Mouse (Mus musculus) stomach, embryonic 14.5 days (tissue): ENCODE data around the gene Tnrc18. TPM values are rescaled to one million over a fixed set of nuclear protein-coding genes. Genes with fewer than 3 reads are reported as not detected.
A peak's percentile ranks its signal among the peaks of the same experiment; 100 is the strongest.

Source experiments
- ATAC-seq: fragments of 200-750 bp; cut with Nextera tagmentation; 2 replicates; pipeline ENCODE4 v1.8.0; 2017; ENCODE audit warnings: low read depth, moderate TSS enrichment; ENCODE audit not compliant: insufficient number of reproducible peaks, insufficient read depth, low FRiP score
- H3K27ac ChIP-seq: fragments of 300-500 bp; sonication (generic); 2 replicates; pipeline ENCODE4 v1.5.1; 2014; ENCODE audit warnings: mild to moderate bottlenecking, low read length, moderate library complexity, mixed read lengths
- H3K27me3 ChIP-seq: fragments of 300-500 bp; sonication (generic); 2 replicates; pipeline ENCODE4 v1.6.1; 2014; ENCODE audit warnings: low read length, control low read depth, mixed read lengths; ENCODE audit not compliant: control insufficient read depth, insufficient read depth
- H3K36me3 ChIP-seq: fragments of 300-500 bp; sonication (generic); 2 replicates; pipeline ENCODE4 v1.6.1; 2014; ENCODE audit warnings: mild to moderate bottlenecking, control low read depth, low read length, moderate library complexity, mixed read lengths; ENCODE audit not compliant: control insufficient read depth, insufficient read depth
- H3K4me1 ChIP-seq: fragments of 300-500 bp; sonication (generic); 2 replicates; pipeline ENCODE4 v1.6.1; 2014; ENCODE audit warnings: low read length, control low read depth, mixed read lengths; ENCODE audit not compliant: control insufficient read depth, insufficient read depth
- H3K4me2 ChIP-seq: fragments of 300-500 bp; sonication (generic); replicated peaks from 2 replicates; pipeline ENCODE4 v1.6.1; 2014; ENCODE audit warnings: low read depth, low read length, control low read depth
- H3K4me3 ChIP-seq: fragments of 300-500 bp; sonication (generic); 2 replicates; pipeline ENCODE4 v1.5.1; 2014; ENCODE audit warnings: low read depth, low read length, control low read depth
- H3K9ac ChIP-seq: fragments of 300-500 bp; sonication (generic); replicated peaks from 2 replicates; pipeline ENCODE4 v1.6.1; 2014; ENCODE audit warnings: low read depth, mild to moderate bottlenecking, control low read depth, low read length, moderate library complexity, mixed read lengths
- H3K9me3 ChIP-seq: fragments of 300-500 bp; sonication (generic); 2 replicates; pipeline ENCODE4 v1.6.1; 2016; ENCODE audit warnings: low read depth, low read length, control low read depth; ENCODE audit not compliant: control insufficient read depth
- WGBS: fragments of 180-500 bp; shearing (Covaris S2); extraction: QIAGEN DNeasy Blood & Tissue Kit; methylation state at CpG from one replicate; pipeline ENCODE4 v1.1.7; 2014; 5-methylcytosine and 5-hydroxymethylcytosine counted together
- polyA plus RNA-seq: library from polyadenylated mRNA; unstranded; fragments of >200 nt; fragmentation: Nextera tagmentation; extraction: Ambion mirVana; gene quantifications from 2 replicates; pipeline ENCODE4 v1.2.1, GENCODE M21; 2014

Gene Tnrc18
- polyA plus RNA-seq, 1 experiment from 2014 or later = 36.0 TPM

DNA sequence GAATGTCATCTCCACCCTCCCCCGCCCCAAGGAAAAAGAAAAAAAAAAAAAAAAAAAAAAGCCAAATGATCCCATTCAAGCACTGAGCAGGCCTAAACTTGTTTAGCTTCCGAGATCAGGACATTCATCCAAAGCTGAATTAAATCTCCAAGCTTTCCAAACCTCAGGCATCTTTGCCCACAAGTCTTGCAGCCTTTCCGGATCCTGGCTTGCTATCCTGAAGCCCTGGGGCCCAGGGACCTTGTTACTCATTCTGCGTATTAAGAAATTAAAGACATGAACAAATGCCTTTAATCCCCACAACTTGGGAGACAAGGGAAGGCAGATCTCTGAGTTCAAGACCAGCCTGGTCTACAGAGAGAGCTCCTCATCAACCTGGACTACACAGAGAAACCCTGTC, 20.5 kb downstream of the Tnrc18 start:
- no peaks in the 10 kb centered on the region for H3K9me3 ChIP-seq
- no peak overlapping the region for H3K27ac ChIP-seq
- 0 out of 2 replicates have a peak, but pooled peaks cover 7% of the 10 kb centered on the region for H3K4me1 ChIP-seq
- H3K4me3 ChIP-seq = no peak overlapping the region
- peaks cover 7% of the 10 kb centered on the region for H3K36me3 ChIP-seq
- no peak for ATAC-seq
- no peaks in the 10 kb centered on the region for H3K27me3 ChIP-seq
- no peak overlapping the region for H3K9ac ChIP-seq
- 78% methylated on average over 4 of the region's 4 CpGs for WGBS
- H3K4me2 ChIP-seq = no peak overlapping the region

DNA sequence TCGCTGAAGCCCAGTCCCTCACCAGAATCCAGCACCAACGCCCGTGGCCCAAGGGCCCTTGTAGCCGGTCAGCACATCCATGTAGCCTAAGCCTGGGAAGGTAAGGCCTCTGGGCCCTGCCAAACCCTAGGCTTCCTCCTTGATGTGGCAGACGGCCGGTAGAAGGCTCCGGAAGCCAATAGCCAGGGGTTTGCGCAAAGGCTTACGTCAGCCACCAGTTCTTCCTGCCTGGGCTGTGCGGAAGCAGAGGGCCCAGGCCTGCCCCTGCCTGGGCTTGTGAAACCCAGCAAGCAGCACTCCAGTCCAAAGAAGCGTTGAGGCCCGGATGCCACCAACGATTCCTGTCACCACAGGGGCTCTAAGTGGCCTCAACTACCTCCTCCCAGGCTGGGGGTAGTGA, 22.9 kb downstream of the Tnrc18 start:
- 0 out of 2 replicates have a peak, but pooled peaks cover 3% of the 10 kb centered on the region for H3K4me1 ChIP-seq
- no peak overlapping the region for H3K9ac ChIP-seq
- no peak for ATAC-seq

DNA sequence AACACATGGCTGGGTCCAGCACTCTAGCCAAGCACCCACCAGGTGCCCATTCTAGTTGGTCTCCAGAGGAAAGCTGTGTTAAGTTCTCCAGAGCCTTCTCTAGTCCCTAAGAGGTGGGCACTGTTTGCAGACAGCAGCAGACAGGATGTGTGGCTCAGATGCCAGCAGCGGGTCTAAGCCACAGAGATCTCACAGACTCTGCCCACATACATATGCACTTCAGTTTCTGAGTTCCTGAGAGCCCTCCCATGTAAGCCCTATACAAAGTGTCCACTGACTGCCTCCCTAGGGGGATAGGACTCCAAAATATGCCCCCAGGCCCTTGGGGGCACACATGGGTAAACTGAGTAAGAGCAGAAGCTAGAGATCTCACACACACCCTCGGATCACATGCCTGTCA, 23.3 kb downstream of the Tnrc18 start:
- no peaks in the 10 kb centered on the region for H3K9me3 ChIP-seq
- H3K9ac ChIP-seq = no peak overlapping the region
- no peaks in the 10 kb centered on the region for H3K27me3 ChIP-seq
- ATAC-seq = no peak
- no peak overlapping the region for H3K4me3 ChIP-seq
- WGBS = 82% methylated on average over 2 of the region's 2 CpGs
- H3K4me1 ChIP-seq = 0 out of 2 replicates have a peak, but pooled peaks cover 3% of the 10 kb centered on the region
- H3K27ac ChIP-seq = no peak overlapping the region
- peaks cover 14% of the 10 kb centered on the region for H3K36me3 ChIP-seq
- H3K4me2 ChIP-seq = no peak overlapping the region

More for the DNA sequence above, 22.9 kb downstream of the Tnrc18 start:
- no peak overlapping the region for H3K4me2 ChIP-seq
- WGBS = 88% methylated on average over 13 of the region's 13 CpGs
- H3K27ac ChIP-seq = no peak overlapping the region
- no peak overlapping the region for H3K4me3 ChIP-seq
- H3K36me3 ChIP-seq = peaks cover 11% of the 10 kb centered on the region
- no peaks in the 10 kb centered on the region for H3K27me3 ChIP-seq
- no peaks in the 10 kb centered on the region for H3K9me3 ChIP-seq

DNA sequence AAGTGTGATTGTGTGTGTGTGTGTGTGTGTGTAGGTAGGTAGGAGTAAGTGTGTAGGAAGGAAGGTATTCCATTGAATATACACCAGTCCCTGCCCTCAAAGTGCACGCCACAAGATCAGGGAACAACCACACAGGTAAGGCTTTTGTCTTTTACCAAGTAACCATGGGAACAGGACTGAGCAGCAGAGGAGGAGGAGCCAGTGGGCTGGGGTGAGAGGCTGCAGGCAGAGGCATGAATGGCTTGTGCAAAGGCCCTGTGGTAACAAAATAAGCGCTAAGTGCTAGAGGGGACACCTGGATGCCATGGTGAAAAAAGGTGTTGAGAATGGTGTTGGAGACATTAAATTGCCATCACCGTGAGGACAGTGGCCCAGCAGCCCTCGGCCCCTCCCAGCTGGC, 24.9 kb downstream of the Tnrc18 start:
- Histone ChIP-seq H3K27me3 (no peaks in the 10 kb centered on the region), H3K9ac (no peak overlapping the region), H3K4me2 (no peak overlapping the region), H3K4me1 (no peaks in the 10 kb centered on the region), H3K9me3 (peaks cover 4% of the 10 kb centered on the region; the same call in 1 of the 2 replicates), H3K4me3 (no peak overlapping the region), H3K36me3 (peaks cover 21% of the 10 kb centered on the region), H3K27ac (no peak overlapping the region)
- ATAC-seq = no peak
- WGBS = 88% methylated on average over 4 of the region's 4 CpGs

DNA sequence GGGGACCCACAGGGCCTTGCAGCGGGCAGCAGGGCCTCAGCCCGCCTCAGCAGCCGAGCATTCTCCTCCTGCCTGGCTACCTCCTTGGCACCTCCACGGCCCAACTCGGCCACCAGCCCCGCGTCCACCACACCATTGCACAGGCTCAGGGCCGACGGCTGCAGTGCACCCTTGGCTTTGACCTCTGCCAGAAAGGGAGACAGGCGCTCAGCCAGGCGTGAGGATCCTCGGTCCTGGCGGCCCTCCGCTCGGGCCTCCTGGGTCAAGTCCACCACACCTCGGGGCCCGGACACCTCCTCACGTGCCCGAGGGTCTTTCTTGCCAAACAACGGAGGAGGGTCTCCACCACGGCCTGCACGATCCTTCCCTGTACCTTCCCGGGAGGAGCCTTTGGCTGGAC, 29.2 kb downstream of the Tnrc18 start:
- 96% methylated on average over 21 of the region's 23 CpGs for WGBS
- H3K9me3 ChIP-seq = peaks cover 4% of the 10 kb centered on the region; the same call in 1 of the 2 replicates
- H3K4me1 ChIP-seq = peaks cover 3% of the 10 kb centered on the region; the same call in 1 of the 2 replicates
- H3K4me3 ChIP-seq = no peak overlapping the region
- H3K9ac ChIP-seq = no peak overlapping the region
- no peak overlapping the region for H3K27ac ChIP-seq
- no peak for ATAC-seq
- no peaks in the 10 kb centered on the region for H3K27me3 ChIP-seq
- H3K4me2 ChIP-seq = no peak overlapping the region
- H3K36me3 ChIP-seq = peaks cover 40% of the 10 kb centered on the region

DNA sequence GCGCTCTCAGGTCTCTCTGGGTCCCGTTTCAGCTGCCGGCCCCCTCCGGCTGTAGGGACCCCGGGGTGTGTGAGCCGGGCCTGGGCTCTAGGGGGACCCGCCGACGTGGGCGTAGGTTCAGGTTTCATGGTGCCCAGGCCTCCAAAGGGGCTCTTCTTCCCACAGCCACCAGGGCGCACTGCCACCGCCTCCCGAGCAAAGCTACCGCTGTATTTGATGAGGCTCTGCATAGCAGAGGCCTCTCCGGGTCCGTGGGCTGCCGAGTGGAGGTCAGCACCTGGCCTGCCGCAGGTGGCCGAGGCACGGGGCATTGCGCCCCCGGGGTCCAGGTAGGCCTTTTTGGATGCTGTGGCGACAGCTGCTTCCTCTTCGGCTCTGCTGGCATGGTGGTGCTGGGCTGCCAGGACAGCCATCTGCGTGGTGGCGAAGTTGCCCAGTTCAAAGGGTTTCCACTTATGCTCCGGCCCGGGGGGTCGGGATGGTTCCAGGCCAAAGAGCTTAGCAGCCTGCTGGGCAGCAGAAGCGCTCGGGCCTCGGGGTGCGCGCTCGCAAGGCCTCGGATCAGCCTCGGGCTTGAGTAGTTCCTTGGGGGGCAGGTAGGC, 30.1 kb downstream of the Tnrc18 start:
- H3K9me3 ChIP-seq = peaks cover 4% of the 10 kb centered on the region; the same call in 1 of the 2 replicates
- no peak overlapping the region for H3K4me3 ChIP-seq
- no peaks in the 10 kb centered on the region for H3K27me3 ChIP-seq
- no peak overlapping the region for H3K9ac ChIP-seq
- 88% methylated on average over 37 of the region's 37 CpGs for WGBS
- peaks cover 10% of the 10 kb centered on the region for H3K4me1 ChIP-seq
- H3K4me2 ChIP-seq = no peak overlapping the region
- no peak overlapping the region for H3K27ac ChIP-seq
- peaks cover 40% of the 10 kb centered on the region for H3K36me3 ChIP-seq
- no peak for ATAC-seq

DNA sequence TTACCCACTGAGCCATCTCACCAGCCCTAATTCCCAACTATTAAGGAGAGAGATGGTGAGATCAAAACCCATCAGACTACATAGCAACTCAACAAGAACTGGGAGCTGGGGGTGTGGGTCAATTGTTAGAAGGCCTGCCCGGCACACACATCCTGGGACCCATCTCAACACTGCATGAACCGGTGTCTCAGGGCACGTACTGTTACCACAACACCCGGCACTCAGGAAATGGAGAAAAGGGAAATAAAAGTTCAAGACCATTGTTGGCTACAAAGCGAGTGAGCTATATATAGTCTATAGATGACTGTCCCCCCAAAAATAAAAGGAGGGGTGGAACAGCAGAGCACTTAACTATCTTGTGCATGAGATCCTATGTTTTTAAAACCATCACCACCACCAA, 30.8 kb downstream of the Tnrc18 start:
- H3K27ac ChIP-seq = no peak overlapping the region
- H3K9ac ChIP-seq = no peak overlapping the region
- H3K4me1 ChIP-seq = peaks cover 10% of the 10 kb centered on the region
- no peak overlapping the region for H3K4me3 ChIP-seq
- H3K4me2 ChIP-seq = no peak overlapping the region
- no peak for ATAC-seq
- 92% methylated on average over 5 of the region's 5 CpGs for WGBS
- H3K36me3 ChIP-seq = peaks cover 40% of the 10 kb centered on the region
- no peaks in the 10 kb centered on the region for H3K27me3 ChIP-seq
- H3K9me3 ChIP-seq = peaks cover 4% of the 10 kb centered on the region; the same call in 1 of the 2 replicates

DNA sequence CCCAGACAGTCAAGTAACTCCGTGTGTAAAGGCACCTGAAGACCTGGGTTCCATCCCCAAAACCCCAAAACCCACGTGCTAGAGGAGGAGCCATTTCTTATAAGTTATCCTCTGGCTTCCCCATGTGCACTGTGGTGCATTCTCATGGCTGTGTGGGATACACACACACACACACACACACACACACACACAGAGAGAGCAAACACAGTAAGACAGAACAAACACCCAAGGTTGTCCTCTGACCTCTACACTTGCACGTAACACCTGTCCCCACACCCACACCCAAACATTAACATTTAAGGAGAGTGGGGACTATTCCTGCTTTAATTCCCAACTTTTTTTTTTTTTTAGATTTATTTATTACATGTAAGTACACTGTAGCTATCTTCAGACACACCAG, 31.2 kb downstream of the Tnrc18 start:
- WGBS = 86% methylated on average over 3 of the region's 3 CpGs
- Histone ChIP-seq H3K36me3 (peaks cover 40% of the 10 kb centered on the region), H3K4me3 (no peak overlapping the region), H3K27ac (no peak overlapping the region), H3K9ac (no peak overlapping the region), H3K4me2 (no peak overlapping the region), H3K4me1 (peaks cover 10% of the 10 kb centered on the region), H3K27me3 (no peaks in the 10 kb centered on the region), H3K9me3 (peaks cover 4% of the 10 kb centered on the region; the same call in 1 of the 2 replicates)
- no peak for ATAC-seq

DNA sequence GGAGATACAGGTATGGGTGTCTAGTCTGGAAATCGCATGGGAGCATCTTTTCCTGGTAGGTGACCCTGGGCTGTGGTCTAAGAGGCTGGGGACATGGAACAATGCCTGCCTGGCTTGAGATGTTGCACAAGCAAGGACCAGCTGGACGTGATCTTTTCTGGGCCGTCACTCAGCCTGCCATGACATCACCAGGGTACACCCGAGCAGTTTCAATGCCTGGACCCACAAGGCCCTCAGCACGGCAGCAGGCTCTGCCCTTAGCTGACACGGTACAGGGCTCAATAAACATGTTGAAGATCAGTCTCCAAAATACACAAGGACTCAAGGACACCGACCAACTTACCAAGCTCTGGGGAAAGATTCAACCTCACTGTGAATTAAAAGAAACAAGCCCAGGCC, 34.3 kb downstream of the Tnrc18 start:
- Histone ChIP-seq H3K9ac (no peak overlapping the region), H3K4me3 (no peak overlapping the region), H3K4me2 (no peak overlapping the region), H3K4me1 (peaks cover 10% of the 10 kb centered on the region), H3K36me3 (peaks cover 25% of the 10 kb centered on the region), H3K27ac (peak overlapping the region; percentile 44; the same call in 1 of the 2 replicates), H3K9me3 (peaks cover 1% of the 10 kb centered on the region; the same call in 1 of the 2 replicates), H3K27me3 (no peaks in the 10 kb centered on the region)
- ATAC-seq = no peak; the same call in 1 of the 2 replicates
- WGBS = 31% methylated on average over 7 of the region's 7 CpGs
